Mouse (Mus musculus) monocyte, adult 5-6 weeks (primary cell): ENCODE results near the gene Tmem119. TPM values are rescaled to one million over a fixed set of nuclear protein-coding genes. Genes with fewer than 3 reads are reported as not detected.
"Not testable (repeated sequence)": the region's sequence is repeated elsewhere in the genome, so short reads cannot be mapped to it uniquely, and the experiment has no call there.

ENCODE experiments used
- ATAC-seq: fragments of 153-309, 156-312 bp; replicated peaks from 2 replicates; pipeline ENCODE4 v1.8.0; 2017; ENCODE audit warnings: mild to moderate bottlenecking; ENCODE audit not compliant: low TSS enrichment, insufficient number of reproducible peaks, severe bottlenecking, poor library complexity, low FRiP score
- total RNA-seq: library from RNA; stranded (forward); fragments of 200-1000, 200-491, 200-594 nt; gene quantifications from 3 replicates; pipeline ENCODE4 v1.2.3, GENCODE M21; 2017

The Tmem119 gene
- total RNA-seq, 1 experiment from 2014 or later = not detected

DNA sequence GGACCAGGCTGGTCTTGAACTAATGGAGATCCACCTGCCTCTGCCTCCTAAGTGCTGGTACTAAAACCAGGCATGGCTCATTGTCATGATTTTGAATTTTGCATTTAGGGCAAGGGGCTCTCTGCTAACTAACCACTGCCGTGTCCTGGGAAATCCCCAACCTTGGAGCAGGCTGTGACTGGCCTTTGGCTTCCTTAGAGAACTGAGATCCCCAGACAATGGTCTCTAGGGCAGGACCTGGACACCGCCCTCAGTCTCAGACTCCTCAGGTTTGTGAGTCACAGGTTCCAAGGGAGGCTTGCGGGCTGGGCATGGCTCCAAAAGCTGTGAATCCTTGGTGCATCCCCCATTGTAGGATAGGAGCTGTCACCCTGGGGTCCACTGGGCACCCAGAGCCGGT is 26.3 kb upstream of the Tmem119 start:
- ATAC-seq = no peak

DNA sequence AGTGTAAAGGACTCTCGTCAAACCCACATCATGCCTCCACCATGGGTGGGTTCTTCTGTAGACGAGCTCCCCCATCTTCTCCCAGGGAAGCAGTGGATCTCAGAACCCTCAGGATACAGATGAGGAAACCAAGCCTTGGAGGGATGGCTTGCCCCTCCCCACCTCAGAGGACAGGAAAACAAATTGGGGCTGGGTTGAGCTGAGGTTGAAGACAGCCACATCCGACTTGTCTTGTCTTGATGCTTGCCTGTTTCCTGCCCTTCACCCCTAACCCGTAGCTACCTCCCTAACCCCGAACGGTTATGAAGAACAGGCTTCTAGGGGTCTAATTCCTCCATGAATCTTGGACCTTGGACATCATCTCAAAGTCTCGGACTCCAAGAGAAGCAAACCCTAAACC is 25.2 kb upstream of the Tmem119 start:
- no peak for ATAC-seq

DNA sequence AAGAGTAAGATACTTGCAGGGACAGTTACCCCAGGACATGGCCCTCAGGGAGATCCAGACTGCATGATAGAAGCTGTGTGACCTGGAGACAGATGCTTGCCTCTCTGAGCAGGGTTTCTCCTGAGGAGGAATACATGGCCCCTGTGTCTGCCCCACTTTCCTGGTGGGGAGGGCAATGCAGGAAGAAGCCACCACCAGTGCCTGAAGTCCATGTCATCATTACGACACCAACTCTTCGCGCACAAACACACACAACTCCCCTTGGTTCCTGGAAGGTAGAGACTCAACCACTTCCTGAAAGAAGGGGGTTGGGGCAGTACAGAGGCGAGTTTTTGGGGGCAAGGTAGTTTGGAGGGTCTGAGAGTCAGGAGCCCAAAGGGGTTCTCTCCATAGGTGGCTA is 23.9 kb upstream of the Tmem119 start:
- ATAC-seq = no peak

- no peak for ATAC-seq
These were observed 18.3 kb upstream of the Tmem119 start for GRCm38 (mm10) chr5:113818572-113818971.

DNA sequence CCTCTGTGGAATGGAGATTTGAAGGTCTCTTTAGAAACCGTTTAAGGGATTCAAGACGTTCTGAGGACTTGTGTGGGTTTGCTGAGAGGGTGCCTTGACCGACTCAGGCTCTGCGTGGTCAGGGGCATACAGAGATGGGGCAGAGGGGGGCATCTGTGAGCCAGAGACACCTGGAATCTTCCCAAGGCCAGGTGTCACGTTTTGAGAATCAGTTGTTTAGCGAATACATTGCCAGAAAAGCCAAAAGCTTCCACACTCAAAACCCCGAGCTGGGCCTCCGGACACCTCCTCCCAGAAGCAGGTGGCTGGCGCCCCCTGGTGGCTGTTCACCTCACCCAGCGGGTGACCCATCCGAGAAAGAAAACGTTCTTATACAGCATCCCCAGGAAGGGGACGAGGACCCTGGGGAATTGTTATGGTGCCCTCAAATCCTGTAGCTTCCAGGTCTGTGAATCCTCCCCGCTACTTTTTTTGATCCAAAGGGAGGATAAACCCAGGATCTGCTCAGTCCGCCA is 15.4 kb upstream of the Tmem119 start:
- peak; percentile 68 for ATAC-seq

DNA sequence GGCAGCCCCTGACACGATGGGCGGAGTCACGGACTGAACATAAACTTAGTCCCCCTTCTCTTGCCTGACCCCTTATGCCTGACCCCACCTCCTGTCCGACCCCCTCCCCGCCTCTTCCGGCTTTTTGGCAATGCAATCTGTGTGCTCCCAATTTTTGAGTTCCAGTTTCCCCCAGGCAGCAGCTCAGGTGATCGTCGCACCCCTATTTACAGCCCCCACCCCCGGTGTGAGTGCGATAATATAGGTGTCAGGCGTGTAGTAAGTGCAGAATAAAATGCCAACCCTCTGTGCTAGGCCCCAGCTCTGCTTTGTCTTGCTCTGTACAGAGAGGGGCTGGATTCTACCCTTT is 14.7 kb upstream of the Tmem119 start:
- ATAC-seq = no peak

DNA sequence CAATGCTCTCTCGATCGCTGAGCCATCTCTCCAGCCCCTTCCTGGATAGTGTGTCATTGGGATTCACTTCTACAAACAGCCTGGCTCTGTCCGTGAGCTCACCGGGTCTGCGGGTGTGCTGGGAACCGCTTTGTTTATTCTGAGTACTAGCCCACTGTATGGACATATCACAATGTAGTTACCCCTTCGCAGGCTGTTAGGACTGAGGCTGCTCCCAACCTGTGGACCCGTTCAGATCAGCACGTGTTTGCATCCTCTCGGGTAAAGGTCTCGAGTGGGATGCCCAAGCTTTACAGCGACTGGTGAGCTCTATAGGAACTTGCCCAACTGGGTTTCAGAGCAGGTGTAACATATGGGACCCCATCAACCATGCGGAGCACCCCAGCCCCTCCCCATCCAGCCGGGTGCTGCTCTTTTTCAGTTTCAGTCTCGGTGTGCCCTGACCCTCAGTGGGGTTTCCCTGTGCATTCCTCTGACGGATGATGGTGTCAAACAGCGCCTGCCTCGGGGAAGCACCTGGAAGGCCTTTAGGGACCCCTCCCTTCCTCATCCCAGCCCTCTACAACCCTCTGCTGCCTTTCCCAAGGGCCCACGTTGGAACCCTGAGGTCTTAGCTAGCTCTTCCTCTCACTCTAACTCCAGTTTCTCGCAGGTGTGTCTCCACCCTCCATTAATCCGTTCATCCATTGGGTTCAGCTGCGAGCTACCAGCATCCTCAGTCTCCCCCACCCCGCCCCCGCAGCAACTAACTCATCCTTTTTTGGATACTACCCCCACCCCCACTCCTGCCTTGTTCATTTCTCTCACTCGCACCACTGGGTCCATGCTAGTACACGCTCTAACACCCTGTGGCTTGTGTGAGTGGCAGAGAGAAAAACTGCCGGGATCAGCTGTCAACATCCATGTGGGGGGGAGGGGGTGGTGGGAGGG is 14.1 kb upstream of the Tmem119 start:
- no peak for ATAC-seq

DNA sequence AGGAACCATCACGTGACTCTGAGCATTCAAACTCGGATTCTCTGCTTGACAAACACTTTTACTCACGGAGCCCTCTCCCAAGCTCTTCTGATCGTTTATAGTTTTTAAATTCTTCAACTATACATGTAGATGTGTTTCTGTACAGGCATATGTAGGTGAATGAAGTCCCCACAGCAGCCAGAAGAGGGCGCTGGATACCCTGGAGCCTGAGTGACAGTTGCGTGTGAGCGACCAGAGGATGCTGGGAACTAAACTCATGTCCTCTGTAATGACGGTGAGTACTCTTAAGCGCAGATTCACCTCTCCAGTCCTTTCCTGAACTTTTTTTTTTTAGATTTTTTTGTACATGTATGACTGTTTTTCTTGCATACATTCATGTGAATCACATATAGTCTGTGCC is 13.3 kb upstream of the Tmem119 start:
- no peak for ATAC-seq

DNA sequence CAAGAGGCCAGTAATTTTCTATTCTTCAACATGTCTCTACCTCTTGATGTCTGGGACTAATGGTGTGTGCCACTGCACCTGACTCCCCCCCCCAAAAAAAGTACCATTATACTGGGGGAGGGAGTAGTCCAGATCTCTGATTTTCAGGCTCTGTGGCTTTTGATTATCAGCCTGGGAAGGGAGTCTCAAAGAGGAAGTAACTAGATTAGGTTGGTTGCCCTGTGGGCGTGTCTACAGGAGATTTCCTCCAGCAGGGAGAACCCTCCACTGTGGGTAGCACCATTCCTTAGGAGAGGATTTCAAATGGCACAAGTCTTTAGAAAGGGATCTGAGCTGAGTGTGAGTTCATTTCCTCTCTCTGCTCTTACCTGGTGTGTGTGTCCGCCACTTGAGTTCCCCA is 12.3 kb upstream of the Tmem119 start:
- ATAC-seq = peak; percentile 32; the same call in 1 of the 2 replicates

DNA sequence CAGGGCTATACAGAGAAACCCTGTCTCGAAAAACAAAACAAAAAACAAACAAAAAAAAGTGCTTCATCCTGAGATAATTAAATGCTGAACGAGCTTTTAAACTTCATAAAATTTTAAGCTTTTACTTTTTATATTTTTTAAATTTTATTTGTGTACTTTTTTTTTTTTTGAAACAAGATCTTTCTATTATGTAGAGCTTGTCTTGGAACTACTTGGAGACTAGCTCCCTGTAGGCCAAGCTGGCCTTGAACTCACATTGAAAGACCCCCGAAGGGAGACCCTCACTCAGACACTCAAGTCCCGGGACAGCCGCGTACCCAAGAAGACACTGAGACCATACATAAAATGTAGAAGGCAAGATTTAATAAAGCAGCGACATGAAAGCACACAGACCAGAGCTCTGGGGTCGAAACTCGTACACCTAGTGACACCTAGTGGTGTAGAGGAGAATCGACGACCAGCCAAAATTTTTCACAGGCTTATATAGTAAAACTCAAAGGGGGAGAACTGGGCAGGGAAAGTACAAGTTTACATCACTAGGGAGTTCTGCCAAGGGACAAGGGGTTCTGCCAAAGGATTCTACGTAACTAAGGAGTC is 11.6 kb upstream of the Tmem119 start:
- ATAC-seq = not testable (repeated sequence)

DNA sequence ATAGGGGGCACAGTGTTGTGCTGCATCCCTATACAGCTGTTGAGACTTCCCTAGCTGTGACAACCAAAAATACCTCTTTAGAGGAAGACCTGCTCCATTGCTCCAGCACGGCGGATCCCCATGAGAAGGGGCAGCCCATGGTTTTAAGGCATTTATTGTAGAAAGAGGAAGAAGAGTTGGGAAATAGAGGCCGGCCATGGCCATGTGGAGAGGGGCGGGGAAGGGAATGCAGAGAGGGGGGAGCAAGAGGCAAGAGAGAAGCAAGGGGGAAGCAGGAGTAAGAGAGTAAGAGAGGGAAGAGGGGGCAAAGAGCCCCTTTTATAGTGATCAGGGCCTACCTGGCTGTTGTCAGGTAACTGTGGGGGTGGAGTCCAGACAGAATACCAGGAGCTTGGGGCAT is 9.8 kb upstream of the Tmem119 start:
- peak; percentile 36; the same call in 1 of the 2 replicates for ATAC-seq

DNA sequence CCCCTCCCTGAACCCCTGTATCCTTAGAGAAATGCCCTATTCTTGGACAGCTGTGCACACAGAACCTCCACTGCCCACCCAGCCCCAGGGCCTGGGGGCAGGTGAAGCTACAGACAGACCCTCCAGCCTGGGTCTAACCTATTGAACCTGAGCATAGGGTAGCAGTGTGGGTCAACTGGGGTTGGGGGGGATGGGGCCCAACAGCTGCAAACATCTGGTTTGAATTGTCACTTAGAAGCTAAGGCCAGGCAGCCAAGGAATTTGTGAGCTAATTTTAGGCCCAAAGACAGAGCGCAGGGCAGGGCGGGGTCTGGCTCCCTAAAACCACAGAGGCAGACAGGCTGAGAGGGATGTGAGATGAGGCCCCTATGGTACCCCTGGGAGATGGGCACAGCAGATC is 7.9 kb upstream of the Tmem119 start:
- no peak for ATAC-seq

GRCm38 (mm10) chr5:113807712-113808111 is 7.4 kb upstream of the Tmem119 start:
- ATAC-seq = no peak

- no peak for ATAC-seq
These were observed 6.1 kb upstream of the Tmem119 start for GRCm38 (mm10) chr5:113806414-113806813.

DNA sequence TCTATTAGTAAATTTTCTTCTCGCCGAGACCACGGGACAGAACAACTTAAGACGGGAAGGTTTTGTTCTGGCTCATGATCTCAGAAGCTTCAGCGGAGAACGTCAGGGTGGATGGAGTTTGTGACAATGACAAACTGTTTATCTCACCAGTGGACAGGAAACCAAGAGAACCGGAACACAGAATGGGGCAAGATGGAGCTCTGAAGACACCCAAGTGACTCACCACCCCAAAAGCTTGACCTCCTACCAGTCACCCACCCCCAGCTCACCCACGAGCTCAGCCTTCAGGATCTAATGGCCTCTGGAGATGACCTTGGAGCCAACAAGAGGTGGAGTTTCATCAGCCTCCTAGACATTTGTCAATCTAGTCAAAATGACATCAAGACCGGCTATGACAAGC is 5.0 kb upstream of the Tmem119 start:
- 0 out of 2 replicates have a peak, but pooled peaks have one; percentile 14 for ATAC-seq

DNA sequence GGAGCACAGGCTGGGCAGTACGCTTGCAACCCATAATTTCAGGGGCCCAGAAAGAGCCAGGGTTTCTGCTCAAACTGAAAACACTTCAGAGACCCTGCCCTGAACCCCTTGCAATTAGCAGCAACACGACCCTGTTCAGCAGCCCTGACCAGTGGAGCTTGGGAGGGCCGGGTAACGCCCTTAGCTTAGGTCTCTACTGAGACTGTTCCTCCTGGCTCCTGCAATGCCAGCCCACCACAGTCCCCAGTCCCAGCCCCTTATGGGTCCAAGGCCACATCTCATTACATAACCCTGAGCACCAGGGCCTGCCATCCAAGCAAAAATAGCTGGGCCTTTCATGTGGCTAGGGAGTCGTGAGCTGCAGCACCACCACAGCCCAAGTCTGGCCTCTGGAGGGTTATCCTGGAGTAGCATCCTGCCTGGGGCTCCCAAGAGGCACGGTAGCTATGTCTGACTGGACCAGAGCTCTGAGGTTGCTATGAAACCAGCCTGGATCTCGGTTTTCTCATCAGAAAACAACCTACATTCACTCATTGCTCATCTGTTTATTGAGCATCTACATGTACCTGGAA is 4.2 kb upstream of the Tmem119 start:
- no peak for ATAC-seq

DNA sequence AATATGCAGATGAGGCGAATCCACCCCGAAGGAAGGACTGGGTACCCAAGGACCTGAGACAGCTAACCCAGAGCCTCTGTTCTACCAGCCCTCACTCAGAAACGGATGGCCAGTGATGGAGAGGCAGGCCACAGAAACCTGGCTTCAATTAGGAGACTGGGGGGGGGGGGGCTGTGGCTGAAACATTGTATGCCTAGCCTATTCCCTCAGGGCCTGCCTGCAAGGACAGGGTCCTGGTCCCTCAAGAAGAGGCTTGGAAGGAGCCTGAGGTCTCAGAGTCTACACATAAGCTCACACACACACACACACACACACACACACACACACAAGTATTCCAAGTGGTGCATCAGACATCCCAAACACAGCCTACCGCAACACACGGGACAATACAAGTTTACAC is 625 bp downstream of the Tmem119 start:
- ATAC-seq = no peak

DNA sequence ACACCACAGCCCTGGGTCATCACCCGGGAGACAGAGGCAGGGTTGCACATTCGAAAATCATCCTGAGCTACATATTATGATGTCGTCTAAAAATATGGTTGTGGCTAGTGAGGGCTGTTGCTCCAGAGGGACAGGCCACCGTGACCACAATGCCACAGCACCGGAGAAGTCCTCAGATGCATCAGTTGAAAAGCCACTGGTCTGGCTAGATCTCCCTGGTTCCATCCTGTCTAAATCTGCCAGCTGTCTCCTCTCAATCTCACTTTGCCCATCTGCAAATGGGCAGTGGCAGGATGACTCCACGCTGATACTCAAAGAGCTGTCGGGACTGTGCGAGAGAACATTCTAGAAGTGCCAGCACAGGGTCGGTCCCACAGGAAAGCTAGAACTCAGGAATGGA is 1.8 kb downstream of the Tmem119 start:
- no peak for ATAC-seq

DNA sequence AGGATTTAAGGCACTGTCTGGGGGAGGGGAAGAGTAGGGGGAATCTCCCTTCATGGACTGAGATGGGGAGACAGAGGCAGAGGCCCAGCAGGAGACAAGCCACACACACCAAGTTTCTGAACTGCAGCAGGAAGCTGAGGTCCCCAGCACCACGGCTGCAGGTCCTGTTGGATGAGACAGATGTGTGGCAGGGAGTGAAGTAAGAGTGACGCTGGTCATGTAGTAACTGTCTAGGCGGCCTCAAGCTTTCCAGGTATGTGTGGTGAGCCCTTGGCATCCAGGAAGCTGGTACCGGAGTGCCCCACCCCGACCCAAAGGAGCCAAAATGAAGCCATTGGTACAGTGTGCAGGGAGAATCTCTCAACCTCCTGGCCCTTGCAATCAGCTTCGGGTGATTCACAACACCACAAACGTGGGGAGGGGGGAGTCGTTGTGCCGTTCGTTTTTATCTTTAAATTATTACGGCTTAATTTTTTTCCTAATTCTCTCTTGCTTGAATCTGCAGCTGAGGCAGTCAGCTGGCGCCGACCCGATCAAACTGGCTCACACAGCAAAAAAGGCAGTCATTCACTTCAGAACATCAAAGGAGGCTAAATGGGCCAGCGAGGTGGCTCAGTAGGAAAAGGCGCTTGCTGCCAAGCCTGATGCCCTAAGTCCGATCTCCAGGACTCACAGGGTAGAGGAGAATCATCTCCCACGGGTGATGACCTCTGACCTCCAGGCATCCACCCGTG is 3.0 kb downstream of the Tmem119 start:
- no peak for ATAC-seq
